Mouse (Mus musculus): ENCODE measurements around the gene Rsph6a.

Rsph6a gene

DNA sequence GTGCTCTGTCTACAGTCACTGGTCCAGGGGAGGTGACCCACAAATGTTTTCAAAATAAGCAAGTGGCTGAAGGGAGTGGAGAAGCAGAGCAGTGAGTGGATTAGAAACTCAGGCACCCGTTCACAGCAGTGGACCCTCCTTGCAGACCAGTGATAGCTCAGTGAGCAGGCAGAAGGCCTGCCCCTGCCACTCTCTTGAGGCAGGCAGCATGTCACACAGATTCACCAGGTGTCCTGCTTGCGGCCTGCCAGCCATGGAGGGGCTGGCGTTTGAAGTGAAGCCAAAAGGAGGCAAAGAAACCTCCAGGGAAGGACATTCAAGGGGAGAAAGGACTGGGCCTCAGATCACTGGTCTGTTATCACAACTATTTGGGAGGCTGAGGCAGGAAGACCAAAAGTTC lies 24.2 kb downstream of the Rsph6a start:
- DNase-seq (ENCODE audit: low spot score) = no peak

DNA sequence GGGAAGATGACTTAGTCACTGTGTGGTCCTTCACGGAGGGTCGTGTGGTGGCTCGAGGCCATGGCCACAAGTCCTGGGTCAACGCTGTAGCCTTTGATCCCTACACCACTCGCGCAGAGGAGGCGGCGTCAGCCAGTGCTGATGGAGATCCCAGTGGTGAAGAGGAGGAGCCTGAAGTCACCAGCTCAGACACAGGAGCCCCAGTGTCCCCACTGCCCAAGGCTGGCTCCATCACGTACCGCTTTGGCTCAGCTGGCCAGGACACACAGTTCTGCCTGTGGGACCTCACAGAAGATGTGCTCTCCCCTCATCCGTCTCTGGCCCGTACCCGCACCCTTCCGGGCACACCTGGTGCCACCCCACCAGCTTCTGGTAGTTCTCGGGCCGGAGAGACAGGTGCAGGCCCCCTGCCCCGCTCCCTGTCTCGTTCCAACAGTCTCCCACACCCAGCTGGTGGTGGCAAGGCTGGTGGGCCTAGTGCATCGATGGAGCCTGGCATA lies 26.0 kb downstream of the Rsph6a start:
- DNase-seq (ENCODE audit: low spot score) = no peak

DNA sequence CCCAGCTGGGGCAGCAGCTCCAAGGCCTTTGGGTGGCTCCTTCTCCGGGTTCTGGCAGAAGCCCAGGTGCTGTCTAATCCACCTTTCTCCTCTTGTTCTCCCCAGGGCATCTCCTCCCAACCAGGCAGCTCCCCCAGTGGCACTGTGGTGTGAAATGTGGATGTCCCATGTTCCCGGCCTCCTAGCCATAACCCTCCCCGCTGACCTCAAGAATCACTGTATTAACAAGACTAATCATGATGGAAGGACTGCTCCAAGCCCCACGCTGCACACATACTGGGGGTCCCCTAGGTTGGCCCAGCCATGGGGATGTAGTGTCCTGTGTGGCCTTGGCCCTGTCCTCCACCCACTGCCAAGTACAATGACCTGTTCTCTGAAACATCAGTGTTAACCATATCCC lies 27.7 kb downstream of the Rsph6a start:
- no peak for DNase-seq (ENCODE audit: low spot score)

DNA sequence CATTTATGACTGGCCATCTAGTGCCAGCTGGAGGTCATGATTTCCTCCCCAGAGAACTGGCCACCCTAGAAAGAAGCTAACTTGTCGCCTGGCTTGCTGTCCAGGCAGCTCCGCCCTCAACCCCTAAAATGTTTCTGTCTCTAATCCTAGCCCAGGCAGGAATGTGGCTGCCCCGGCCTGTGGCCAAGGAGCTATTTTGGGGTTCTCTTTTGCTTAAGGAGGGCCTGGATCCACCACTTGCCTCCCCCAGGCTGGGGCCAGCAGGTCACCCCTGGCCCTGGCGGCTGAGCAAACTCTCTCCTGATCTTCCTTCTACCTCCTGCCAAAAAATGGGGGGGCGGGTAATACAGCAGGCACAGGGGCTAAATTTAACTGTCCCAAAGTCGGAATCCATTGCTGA lies 28.6 kb downstream of the Rsph6a start:
- no peak for DNase-seq (ENCODE audit: low spot score)

DNA sequence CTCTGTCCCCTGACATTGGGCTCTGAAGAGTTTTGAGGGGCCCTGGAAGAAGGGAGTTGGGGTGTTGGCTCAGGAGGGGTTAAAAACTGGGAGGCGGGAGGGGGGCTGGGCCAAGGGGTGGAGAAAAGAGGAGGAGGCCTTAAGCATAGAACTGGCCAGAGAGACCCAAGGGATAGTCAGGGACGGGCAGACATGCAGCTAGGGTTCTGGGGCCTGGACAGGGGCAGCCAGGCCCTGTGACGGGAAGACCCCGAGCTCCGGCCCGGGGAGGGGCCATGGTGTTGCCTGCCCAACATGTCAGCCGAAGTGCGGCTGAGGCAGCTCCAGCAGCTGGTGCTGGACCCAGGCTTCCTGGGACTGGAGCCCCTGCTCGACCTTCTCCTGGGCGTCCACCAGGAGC lies 29.2 kb downstream of the Rsph6a start, which contains the start of gene Dmpk:
Gene Dmpk (plus strand): TSS at position 149 of the 400 bp plus-strand sequence.
- DNase-seq (ENCODE audit: low spot score) = no peak

DNA sequence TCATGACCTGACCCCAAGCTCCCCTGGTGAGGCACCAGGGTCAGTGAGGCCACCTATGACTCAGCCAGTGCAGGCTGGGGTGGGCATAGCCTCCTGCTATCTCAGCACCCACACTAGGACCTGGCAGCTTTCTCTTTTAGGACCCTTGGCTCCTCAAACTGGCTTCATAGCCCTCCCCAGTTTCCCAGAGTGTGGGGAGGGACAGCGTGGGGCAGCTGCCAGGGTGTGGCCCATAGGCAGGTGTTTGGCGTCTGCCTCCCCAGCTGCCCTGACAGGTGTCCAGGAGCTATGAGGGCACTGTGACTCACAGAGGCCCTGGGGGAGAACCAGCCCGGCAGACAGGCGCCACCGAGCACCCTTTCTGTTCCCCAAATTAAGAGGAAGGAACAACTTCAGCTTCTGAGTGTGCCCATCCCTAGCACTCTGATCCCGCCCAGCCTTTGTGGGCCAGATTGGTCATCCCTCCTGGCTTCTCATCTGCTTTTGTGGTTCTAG lies 29.8 kb downstream of the Rsph6a start:
- no peak for DNase-seq (ENCODE audit: low spot score)

DNA sequence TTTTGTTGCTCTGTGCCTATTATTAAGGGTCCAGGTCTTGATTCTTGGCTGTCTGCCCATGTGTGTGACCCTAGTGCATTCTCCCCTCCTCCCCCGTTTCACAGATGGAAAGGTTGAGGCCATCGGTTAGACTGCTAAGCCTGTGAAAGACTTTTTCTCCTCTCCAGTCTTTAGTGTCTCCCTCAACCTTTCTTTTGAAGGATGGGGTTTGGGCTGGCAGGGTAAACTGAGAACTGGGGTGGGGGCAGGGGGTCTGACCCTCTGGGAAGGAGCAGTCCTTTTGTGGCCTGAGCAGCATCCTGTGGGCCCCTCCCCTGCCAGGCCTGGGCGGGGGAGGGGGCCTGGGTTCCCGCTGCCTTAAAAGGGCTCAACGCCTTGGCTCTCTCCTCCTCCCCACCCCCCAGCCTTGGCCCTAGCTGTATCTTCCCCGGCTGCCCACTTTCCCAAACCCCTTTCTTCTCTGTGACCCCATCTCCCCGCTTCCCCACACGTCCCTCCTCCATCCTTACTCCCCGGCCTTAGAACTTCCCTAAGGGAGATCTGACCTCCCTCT lies 30.5 kb downstream of the Rsph6a start:
- no peak for DNase-seq (ENCODE audit: low spot score)

DNA sequence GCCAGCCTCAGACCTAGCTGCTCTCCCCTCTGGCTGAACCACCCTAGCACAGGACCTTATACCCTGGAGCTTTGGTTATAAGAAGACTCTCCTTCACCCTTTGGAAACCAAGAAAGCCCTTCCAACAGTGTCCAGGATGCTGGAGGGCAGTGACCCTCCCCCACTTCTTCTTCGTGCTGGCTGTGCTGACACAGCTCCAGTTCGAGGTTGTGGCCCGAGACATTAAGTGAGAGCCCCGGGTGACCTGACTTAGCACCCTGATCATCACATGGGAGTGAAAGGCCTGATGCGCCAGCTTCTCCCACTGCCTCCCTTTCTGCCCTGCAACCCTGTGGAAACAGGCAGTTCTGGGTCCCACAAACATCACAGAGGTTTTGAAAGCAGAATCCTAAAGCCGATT lies 31.0 kb downstream of the Rsph6a start:
- no peak for DNase-seq (ENCODE audit: low spot score)

DNA sequence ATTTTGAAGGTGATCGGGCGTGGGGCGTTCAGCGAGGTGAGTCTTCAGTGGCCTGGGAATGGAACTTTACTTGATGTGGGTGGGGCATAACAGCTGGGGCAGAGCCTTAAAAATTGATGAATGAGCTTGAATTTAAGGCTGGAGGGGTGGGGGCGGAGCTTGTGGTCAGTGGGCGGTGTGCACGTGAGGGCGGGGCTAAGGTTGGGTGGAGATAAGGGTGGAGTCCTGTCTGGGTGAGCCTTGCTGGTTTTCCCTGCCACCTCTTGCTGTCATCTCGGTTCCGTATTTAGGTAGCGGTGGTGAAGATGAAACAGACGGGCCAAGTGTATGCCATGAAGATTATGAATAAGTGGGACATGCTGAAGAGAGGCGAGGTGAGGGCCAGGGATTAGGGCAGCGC lies 31.6 kb downstream of the Rsph6a start:
- no peak for DNase-seq (ENCODE audit: low spot score)

DNA sequence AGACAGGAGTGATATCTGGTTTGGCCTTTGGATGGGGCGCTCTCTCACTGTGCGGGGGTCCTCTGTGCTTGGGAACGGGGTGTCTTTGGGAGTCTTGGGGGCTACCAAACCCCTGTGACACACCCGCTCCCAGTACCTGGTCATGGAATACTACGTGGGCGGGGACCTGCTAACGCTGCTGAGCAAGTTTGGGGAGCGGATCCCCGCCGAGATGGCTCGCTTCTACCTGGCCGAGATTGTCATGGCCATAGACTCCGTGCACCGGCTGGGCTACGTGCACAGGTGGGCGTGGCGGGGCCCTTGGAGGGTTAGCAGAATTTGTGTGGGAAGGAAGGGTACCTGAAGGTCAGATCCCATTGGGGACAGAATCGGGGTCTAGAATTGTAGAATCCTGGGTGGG lies 32.3 kb downstream of the Rsph6a start:
- DNase-seq (ENCODE audit: low spot score) = no peak

DNA sequence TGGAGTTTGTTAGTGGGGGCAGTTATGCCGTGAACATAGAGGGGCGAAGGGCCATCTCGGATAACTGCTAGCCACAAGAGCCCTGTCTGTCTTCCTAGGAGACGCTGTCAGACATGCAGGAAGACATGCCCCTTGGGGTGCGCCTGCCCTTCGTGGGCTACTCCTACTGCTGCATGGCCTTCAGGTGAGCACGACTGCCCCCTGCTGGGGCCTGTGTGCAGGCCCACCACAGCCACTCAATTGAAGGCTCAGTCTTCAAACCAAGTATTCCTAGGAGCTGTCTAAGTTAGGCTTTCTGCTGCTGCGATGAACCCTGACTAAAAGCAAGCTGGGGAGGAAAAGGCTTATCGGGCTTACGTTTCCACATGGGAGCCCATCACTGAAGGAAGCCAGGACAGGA lies 34.3 kb downstream of the Rsph6a start:
- no peak for DNase-seq (ENCODE audit: low spot score)

DNA sequence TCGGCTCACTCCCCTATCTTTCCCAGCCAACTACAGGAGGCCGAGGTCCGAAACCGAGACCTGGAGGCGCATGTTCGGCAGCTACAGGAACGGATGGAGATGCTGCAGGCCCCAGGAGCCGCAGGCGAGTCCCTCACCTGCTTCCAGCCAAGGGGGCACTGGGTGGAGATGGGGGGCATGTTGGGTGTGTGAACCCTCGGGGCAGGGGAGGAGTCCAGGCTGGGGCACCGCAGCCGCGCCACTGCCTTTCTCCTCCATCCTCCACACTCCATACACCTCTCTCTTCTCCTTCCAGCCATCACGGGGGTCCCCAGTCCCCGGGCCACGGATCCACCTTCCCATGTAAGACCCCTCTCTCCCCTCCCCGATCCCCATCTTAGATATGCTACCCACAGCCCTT lies 37.4 kb downstream of the Rsph6a start:
- DNase-seq (ENCODE audit: low spot score) = no peak

DNA sequence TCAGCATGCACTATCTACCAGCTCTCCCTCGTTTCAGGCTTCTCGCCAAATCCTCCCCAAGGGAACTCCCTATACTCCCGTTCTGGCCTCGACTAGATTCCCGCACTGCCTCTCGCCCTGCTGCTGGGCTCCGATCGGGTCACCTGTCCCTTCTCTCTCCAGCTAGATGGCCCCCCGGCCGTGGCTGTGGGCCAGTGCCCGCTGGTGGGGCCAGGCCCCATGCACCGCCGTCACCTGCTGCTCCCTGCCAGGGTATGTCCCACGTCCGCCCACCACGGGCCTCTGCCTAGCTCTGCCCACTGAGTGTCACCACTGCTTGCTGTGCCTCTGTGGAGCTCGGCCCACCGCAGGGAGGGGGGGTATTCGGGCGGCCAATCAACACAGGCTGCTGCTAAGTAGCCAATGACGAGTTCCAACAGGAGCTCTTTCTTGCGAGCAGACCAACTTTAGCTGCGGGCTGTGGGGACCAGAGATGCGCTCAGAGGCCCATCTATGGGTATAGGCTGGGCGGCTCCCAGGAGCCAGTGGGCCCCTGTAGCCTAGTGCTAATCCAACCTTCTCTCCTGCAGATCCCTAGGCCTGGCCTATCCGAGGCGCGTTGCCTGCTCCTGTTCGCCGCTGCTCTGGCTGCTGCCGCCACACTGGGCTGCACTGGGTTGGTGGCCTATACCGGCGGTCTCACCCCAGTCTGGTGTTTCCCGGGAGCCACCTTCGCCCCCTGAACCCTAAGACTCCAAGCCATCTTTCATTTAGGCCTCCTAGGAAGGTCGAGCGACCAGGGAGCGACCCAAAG lies 38.1 kb downstream of the Rsph6a start:
- DNase-seq (ENCODE audit: low spot score) = no peak

DNA sequence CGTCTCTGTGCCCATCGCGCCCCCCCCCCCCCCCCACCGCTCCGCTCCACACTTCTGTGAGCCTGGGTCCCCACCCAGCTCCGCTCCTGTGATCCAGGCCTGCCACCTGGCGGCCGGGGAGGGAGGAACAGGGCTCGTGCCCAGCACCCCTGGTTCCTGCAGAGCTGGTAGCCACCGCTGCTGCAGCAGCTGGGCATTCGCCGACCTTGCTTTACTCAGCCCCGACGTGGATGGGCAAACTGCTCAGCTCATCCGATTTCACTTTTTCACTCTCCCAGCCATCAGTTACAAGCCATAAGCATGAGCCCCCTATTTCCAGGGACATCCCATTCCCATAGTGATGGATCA lies 38.7 kb downstream of the Rsph6a start:
- peak; percentile 89 for DNase-seq (ENCODE audit: low spot score)

DNA sequence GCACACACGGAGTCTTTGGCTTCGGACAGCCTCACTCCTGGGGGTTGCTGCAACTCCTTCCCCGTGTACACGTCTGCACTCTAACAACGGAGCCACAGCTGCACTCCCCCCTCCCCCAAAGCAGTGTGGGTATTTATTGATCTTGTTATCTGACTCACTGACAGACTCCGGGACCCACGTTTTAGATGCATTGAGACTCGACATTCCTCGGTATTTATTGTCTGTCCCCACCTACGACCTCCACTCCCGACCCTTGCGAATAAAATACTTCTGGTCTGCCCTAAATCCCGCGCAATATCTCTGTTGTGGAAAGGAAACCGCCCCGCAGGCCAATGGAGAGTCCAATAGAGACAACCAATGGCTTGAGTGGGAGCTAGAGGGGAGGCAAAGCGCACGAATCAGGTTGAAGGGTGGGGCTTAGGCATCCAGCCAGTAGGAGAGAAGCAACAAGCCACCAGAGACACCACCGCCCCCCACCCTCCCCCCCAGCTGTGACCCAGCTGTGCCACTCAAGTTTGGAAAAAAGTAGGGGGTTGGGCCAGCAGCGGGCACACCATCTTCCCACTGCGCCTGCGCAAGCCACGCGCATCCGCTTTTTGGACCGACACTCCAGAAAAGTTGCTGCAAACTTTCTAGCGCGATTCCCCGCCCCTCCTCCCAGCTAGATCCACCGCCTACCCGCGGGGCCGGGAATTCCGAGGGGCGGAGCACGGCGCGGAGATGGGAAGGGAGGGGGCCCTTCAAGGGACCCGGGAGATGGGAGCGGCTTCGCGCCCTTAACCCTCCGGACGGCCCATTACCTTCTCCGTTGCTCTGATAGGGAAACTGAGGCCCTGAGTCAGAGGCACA lies 39.3 kb downstream of the Rsph6a start:
- peak; percentile 93 for DNase-seq (ENCODE audit: low spot score)

DNA sequence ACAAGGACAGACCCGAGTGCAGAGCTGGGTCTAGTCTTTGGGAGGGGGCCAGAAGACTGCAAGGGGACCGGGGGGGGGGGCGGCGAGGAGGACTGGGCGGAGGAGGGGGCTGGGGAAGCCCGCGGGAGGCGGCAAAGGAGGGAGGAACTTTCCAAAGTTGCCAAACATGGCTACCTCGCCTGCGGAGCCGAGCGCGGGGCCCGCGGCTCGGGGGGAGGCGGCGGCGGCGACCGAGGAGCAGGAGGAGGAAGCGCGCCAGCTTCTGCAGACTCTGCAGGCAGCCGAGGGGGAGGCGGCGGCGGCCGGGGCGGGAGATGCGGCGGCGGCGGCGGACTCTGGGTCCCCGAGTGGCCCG lies 40.0 kb downstream of the Rsph6a start, which contains the start of gene Six5:
Gene Six5 (plus strand): TSS at position 124 of the 355 bp plus-strand sequence.
- no peak for DNase-seq (ENCODE audit: low spot score)

DNA sequence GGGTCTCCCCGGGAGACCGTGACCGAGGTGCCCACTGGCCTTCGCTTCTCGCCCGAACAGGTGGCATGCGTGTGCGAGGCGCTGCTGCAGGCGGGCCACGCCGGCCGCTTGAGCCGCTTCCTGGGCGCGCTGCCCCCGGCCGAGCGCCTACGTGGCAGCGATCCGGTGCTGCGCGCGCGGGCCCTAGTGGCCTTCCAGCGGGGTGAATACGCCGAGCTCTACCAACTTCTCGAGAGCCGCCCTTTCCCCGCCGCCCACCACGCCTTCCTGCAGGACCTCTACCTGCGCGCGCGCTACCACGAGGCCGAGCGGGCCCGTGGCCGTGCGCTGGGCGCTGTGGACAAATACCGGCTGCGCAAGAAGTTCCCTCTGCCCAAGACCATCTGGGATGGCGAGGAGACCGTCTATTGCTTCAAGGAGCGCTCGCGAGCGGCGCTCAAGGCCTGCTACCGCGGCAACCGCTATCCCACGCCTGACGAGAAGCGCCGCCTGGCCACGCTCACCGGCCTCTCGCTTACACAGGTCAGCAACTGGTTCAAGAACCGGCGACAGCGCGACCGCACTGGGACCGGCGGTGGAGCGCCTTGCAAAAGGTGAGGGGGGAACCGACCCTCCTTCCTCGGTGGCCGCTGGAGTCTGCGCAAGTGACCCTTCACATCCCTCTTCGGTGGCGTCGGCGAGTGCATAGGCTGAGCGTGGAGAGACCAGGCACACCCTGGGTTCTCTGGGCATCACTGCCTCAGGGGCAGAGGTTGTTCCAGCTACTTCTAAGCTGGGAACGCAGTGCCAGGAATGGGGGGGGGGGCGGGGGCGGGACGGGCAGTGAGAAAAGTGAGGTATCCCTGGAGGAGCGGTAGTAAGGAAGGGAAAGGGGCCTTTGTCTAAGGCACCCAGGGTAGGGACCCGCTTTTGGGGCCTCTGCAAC lies 40.6 kb downstream of the Rsph6a start:
- peak; percentile 60 for DNase-seq (ENCODE audit: low spot score)

DNA sequence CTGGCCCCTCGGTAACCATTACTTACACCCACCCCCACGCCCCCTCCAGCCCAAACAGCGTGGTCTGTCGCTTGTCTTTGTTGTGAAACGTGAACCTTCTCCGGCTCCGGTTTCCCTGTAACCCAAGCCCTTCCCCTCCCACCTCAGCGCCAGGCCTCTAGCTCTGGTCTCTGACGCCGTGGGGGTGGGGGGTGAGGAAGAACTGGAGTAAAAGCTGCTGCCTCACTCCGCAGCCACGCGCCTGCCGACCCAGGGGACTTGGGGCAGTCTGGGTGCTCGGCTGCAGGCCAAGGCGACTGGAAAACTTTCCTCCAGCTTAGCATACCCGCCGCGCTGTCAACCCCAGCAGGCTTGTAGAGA lies 41.2 kb downstream of the Rsph6a start:
- peak; percentile 57 for DNase-seq (ENCODE audit: low spot score)

DNA sequence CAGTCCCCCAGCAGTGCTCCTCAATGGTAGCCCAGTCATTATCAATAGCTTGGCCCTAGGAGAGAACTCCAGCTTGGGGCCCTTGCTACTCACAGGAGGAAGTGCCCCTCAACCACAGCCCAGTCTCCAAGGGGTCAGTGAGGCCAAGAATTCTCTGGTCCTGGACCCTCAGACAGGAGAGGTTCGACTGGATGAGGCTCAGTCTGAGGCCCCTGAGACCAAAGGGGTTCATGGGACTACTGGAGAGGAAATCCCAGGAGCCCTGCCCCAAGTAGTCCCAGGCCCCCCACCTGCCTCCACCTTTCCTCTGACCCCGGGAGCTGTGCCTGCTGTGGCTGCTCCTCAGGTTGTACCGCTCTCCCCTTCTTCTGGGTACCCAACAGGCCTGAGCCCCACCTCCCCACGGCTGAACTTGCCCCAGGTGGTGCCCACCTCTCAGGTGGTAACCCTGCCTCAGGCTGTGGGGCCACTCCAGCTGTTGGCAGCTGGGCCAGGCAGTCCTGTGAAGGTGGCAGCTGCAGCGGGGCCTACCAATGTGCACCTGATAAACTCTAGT lies 42.0 kb downstream of the Rsph6a start:
- no peak for DNase-seq (ENCODE audit: low spot score)

DNA sequence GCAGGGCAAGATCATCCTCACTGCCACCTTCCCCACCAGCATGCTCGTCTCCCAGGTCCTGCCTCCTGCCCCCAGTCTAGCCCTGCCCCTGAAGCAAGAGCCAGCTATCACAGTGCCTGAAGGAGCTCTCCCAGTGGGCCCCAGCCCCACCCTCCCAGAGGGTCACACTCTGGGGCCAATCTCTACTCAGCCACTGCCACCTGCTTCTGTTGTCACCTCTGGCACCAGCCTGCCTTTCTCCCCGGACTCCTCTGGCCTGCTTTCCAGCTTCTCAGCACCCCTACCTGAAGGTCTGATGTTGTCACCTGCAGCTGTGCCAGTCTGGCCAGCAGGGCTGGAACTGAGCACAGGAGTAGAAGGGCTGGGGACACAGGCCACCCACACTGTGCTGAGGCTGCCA lies 42.7 kb downstream of the Rsph6a start:
- no peak for DNase-seq (ENCODE audit: low spot score)

DNA sequence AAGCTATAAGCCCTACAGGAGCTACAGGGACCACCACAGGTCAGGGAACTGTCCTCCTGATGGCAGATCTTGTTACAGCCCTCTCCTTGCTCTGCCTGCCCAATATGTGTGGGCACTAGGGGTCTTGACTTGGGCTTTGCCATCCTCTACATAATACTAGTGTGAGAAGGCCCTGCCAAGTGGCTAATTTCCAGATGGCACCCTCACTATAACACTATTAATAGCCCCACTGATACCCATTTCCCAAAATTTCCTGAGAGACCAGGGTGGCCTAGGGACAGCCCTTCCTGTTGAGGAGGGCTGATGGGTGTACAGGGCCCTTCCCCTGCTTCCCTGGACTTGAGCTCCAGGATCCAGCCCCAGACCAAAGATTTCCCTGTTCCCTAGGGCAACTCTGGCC lies 43.4 kb downstream of the Rsph6a start:
- DNase-seq (ENCODE audit: low spot score) = no peak
